Mouse (Mus musculus) MEL (cell line): ENCODE data around the gene Gm11172. TPM values are rescaled to one million over a fixed set of nuclear protein-coding genes. Genes with fewer than 3 reads are reported as not detected.
"Not testable (repeated sequence)": the region's sequence is repeated elsewhere in the genome, so short reads cannot be mapped to it uniquely, and the experiment has no call there.

ENCODE experiments used
- DNase-seq: peaks from one replicate; pipeline ENCODE4 v3.0.0; 2011; ENCODE audit warnings: low read depth, low spot score
- H3K27ac ChIP-seq: 2 replicates; pipeline ENCODE4 v1.5.1; 2012; ENCODE audit warnings: low read depth, mild to moderate bottlenecking, control low read depth, low read length, moderate library complexity; ENCODE audit not compliant: control insufficient read depth
- H3K27me3 ChIP-seq, 2 experiments: fragments of 150-350 bp in 1 of 2; sonication (generic) in 1 of 2; 2 replicates each; pipeline ENCODE4 v1.6.1; 2012; ENCODE audit warnings: low read length in 2 of 2, mild to moderate bottlenecking in 2 of 2, improper control_type of control experiment in 1 of 2, moderate library complexity in 1 of 2; ENCODE audit not compliant: insufficient read depth in 2 of 2, control insufficient read depth in 1 of 2
- H3K36me3 ChIP-seq, 2 experiments: 2 replicates each; pipeline ENCODE4 v1.6.1; 2012 to 2014; ENCODE audit warnings: low read length in 2 of 2, improper control_type of control experiment in 1 of 2, inconsistent platforms in 1 of 2, mild to moderate bottlenecking in 1 of 2; ENCODE audit not compliant: insufficient read depth in 2 of 2, control insufficient read depth in 1 of 2
- H3K4me1 ChIP-seq, 2 experiments: fragments of 150-350 bp in 1 of 2; sonication (generic) in 1 of 2; 2 replicates each; pipeline ENCODE4 v1.6.1; 2012; ENCODE audit warnings: low read length in 2 of 2, improper control_type of control experiment in 1 of 2, mild to moderate bottlenecking in 1 of 2; ENCODE audit not compliant: insufficient read depth in 2 of 2, control insufficient read depth in 1 of 2
- H3K4me3 ChIP-seq, 2 experiments: fragments of 150-350 bp in 1 of 2; sonication (generic) in 1 of 2; 2 replicates each; pipeline ENCODE4 v1.5.1; 2012; ENCODE audit warnings: low read depth in 2 of 2, low read length in 2 of 2, mild to moderate bottlenecking in 2 of 2, moderate library complexity in 2 of 2, control low read depth in 1 of 2, improper control_type of control experiment in 1 of 2; ENCODE audit not compliant: control insufficient read depth in 1 of 2, insufficient read depth in 1 of 2
- H3K79me2 ChIP-seq: 2 replicates; pipeline ENCODE4 v1.6.1; 2012; ENCODE audit warnings: mild to moderate bottlenecking, low read length, moderate library complexity; ENCODE audit not compliant: control insufficient read depth, poor library complexity, insufficient read depth
- H3K9ac ChIP-seq: 2 replicates; pipeline ENCODE4 v1.6.1; 2012; ENCODE audit warnings: low read depth, mild to moderate bottlenecking, control low read depth, low read length, moderate library complexity; ENCODE audit not compliant: control insufficient read depth, poor library complexity, severe bottlenecking
- H3K9me3 ChIP-seq: fragments of 150-350 bp; sonication (generic); replicated peaks from 2 replicates; pipeline ENCODE4 v1.6.1; 2012; ENCODE audit warnings: mild to moderate bottlenecking, low read length, improper control_type of control experiment, moderate library complexity; ENCODE audit not compliant: insufficient read depth
- E2F4 ChIP-seq: IDR thresholded peaks from 2 replicates; pipeline ENCODE4 v1.6.1; 2011; ENCODE audit warnings: low read depth, low read length, improper control_type of control experiment, borderline replicate concordance
- EP300 ChIP-seq, 2 experiments: IDR thresholded peaks; 2 replicates each; pipeline ENCODE4 v1.6.1; 2011; ENCODE audit warnings: improper control_type of control experiment in 2 of 2, low read length in 2 of 2, low read depth in 1 of 2, mild to moderate bottlenecking in 1 of 2
- ETS1 ChIP-seq: IDR thresholded peaks from 2 replicates; pipeline ENCODE4 v1.6.1; 2012; ENCODE audit warnings: low read depth, mild to moderate bottlenecking, inconsistent platforms, low read length, improper control_type of control experiment, moderate library complexity
- HCFC1 ChIP-seq: IDR thresholded peaks from 2 replicates; pipeline ENCODE4 v1.6.1; 2012; ENCODE audit warnings: low read depth, mild to moderate bottlenecking, inconsistent platforms, low read length, improper control_type of control experiment, moderate library complexity
- JUND ChIP-seq: IDR thresholded peaks from 2 replicates; pipeline ENCODE4 v1.6.1; 2011; ENCODE audit warnings: low read depth, mild to moderate bottlenecking, improper control_type of control experiment, low read length
- MXI1 ChIP-seq: IDR thresholded peaks from 2 replicates; pipeline ENCODE4 v1.6.1; 2011; ENCODE audit warnings: mild to moderate bottlenecking, low read depth, low read length, improper control_type of control experiment
- MYB ChIP-seq: IDR thresholded peaks from 2 replicates; pipeline ENCODE4 v1.6.1; 2011; ENCODE audit warnings: mild to moderate bottlenecking, low read depth, low read length, improper control_type of control experiment
- POLR2A ChIP-seq, 2 experiments: IDR thresholded peaks; 2 replicates each; pipeline ENCODE4 v1.6.1; 2011 to 2012; ENCODE audit warnings: low read length in 2 of 2, mild to moderate bottlenecking in 2 of 2, control low read depth in 1 of 2, improper control_type of control experiment in 1 of 2, low read depth in 1 of 2, moderate library complexity in 1 of 2; ENCODE audit not compliant: control insufficient read depth in 1 of 2, insufficient read depth in 1 of 2, poor library complexity in 1 of 2
- POLR2AphosphoS2 ChIP-seq: IDR thresholded peaks from 2 replicates; pipeline ENCODE4 v1.6.1; 2011; ENCODE audit warnings: low read length, improper control_type of control experiment
- RAD21 ChIP-seq: IDR thresholded peaks from 2 replicates; pipeline ENCODE4 v1.6.1; 2011; ENCODE audit warnings: mild to moderate bottlenecking, low read depth, low read length, improper control_type of control experiment
- RCOR1 ChIP-seq: IDR thresholded peaks from 2 replicates; pipeline ENCODE4 v1.6.1; 2012; ENCODE audit warnings: low read depth, mild to moderate bottlenecking, inconsistent platforms, low read length, improper control_type of control experiment
- TAL1 ChIP-seq: IDR thresholded peaks from 2 replicates; pipeline ENCODE4 v1.6.1; 2012; ENCODE audit warnings: mild to moderate bottlenecking, inconsistent platforms, low read length, moderate library complexity, mixed read lengths
- TCF12 ChIP-seq: IDR thresholded peaks from 2 replicates; pipeline ENCODE4 v1.6.1; 2014; ENCODE audit warnings: low read depth, mild to moderate bottlenecking, inconsistent platforms, low read length, improper control_type of control experiment, moderate library complexity
- USF1 ChIP-seq: IDR thresholded peaks from 2 replicates; pipeline ENCODE4 v1.6.1; 2014; ENCODE audit warnings: low read depth, mild to moderate bottlenecking, inconsistent platforms, low read length, improper control_type of control experiment, moderate library complexity
- ZMIZ1 ChIP-seq: IDR thresholded peaks from 2 replicates; pipeline ENCODE4 v1.6.1; 2012; ENCODE audit warnings: low read depth, mild to moderate bottlenecking, inconsistent platforms, low read length, improper control_type of control experiment, moderate library complexity
- polyA plus RNA-seq, 2 experiments: library from polyadenylated mRNA; stranded (reverse) in 1 of 2; unstranded in 1 of 2; fragments of >175 nt in 1 of 2; fragments of >200 nt in 1 of 2; gene quantifications; 2 replicates each; pipeline versions ENCODE4 v1.2.1 to v1.2.4; 2012; ENCODE audit warnings: low replicate concordance in 2 of 2, low read depth in 1 of 2; ENCODE audit not compliant: insufficient read length in 2 of 2, insufficient read depth in 1 of 2, missing spikeins in 1 of 2
- total RNA-seq: library from RNA; depleted of rRNA; stranded (reverse); fragments of 300-350 nt; gene quantifications from 2 replicates; pipeline ENCODE4 v1.2.3, GENCODE M21; 2012

Gene Gm11172
- total and polyA plus RNA-seq, 3 experiments, result not detected

DNA sequence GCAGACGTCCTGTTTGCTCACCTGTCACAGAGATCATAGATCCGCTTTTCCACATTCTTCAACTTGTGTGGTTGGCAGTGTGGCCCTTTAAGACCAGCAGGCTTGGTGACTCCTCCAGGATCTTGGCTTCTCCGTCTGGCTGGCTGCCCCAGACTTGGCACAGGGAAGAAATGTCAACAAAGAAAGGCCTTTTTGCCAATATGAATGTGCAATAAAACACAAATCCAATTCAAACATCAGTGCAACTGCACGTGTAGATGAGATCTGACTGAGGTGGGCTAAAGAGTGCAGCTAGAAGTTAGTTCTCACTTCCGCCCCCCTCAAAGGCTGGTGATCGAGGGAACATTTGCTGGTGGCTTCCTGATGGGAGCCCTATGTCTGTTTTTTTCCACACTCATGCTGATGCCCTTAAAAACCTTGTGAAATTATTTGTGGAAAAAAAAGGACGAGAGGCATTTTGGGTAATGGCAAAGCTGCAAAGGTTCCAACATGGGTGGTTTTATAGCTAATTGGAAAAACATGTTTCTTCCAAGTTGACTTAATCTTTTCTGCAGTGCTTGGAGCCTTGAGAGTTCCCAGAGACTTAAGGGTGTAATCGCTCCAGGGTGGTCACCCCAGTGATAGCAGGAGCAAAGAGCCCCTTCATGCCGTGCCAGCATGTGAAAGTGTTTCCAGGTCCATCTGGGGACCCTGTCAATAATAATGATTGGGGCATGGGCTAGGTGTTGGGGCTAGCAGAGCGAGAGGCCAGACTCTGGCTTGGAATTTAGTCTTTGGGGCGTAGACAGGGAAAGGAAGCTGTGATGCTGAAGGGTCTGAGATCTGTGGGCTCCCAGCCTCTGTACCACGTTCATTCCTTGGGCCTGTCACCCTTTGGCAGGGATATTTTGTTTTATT lies 37.5 kb downstream of the Gm11172 start:
- DNase-seq, result no peak
- no peaks in the 10 kb centered on the region for H3K9me3 ChIP-seq
- no peak overlapping the region for H3K9ac ChIP-seq
- H3K4me1 ChIP-seq, result no peaks in the 10 kb centered on the region
- no peak overlapping the region for H3K27ac ChIP-seq
- TF ChIP-seq EP300 (IDR thresholded peaks at IDR 0.05; ENCODE audit: low read depth in 1 of 2, low read length in 2 of 2) (no peak), E2F4 (no peak), TCF12 (no peak), ZMIZ1 (no peak), MXI1 (no peak), USF1 (no peak), TAL1 (no peak), JUND (no peak), RAD21 (no peak), POLR2A (IDR thresholded peaks at IDR 0.05; ENCODE audit: control insufficient read depth in 1 of 2, insufficient read depth in 1 of 2, low read depth in 1 of 2, low read length in 2 of 2, poor library complexity in 1 of 2) (no peak), ETS1 (no peak), POLR2AphosphoS2 (no peak)
- no peak overlapping the region for H3K4me3 ChIP-seq
- no peaks in the 10 kb centered on the region for H3K79me2 ChIP-seq
- no peaks in the 10 kb centered on the region for H3K36me3 ChIP-seq
- no peaks in the 10 kb centered on the region for H3K27me3 ChIP-seq

DNA sequence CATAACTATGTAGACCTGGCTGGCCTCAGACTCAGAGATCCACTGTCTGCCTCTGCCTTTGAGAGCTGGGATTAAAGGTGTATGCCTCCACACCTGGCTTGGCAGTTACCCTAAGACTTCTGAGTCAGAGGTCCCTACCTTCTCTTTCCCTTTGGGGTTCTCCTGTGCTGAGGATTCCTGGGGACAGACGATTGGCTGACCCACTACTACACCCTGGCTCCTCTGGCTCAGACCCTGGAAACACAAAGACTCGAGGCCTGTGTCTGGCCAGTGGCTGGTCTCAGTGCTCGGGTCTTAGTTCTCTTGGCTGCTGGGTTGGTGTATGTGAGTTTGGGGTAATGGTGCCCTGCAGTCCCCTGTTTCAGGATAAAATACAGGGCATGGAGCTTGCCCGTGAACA lies 38.2 kb downstream of the Gm11172 start:
- H3K27ac ChIP-seq, result no peak overlapping the region
- H3K27me3 ChIP-seq, result no peaks in the 10 kb centered on the region
- H3K79me2 ChIP-seq, result no peaks in the 10 kb centered on the region
- DNase-seq, result no peak
- H3K9ac ChIP-seq, result no peak overlapping the region
- no peaks in the 10 kb centered on the region for H3K9me3 ChIP-seq
- no peak overlapping the region for H3K4me3 ChIP-seq
- no peaks in the 10 kb centered on the region for H3K4me1 ChIP-seq
- TF ChIP-seq HCFC1 (no peak), USF1 (no peak), JUND (no peak), MYB (no peak), RCOR1 (no peak)
- no peaks in the 10 kb centered on the region for H3K36me3 ChIP-seq

DNA sequence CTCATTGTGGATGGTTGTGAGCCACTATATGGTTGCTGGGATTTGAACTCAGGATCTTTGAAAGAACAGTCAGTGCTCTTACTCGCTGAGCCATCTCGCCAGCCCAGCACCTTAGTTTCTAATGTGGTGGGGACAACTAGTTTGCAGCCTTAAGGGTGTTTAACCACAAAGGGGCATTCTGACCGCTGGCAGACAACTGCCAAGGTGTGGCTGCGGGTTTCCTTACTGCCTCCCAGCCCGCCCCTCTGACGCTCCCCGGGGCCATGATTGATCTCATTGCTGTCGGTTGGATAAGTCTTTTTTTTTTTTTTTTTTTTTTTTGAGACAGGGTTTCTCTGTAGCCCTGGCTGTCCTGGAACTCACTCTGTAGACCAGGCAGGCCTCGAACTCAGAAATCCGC lies 39.5 kb downstream of the Gm11172 start:
- H3K9me3 ChIP-seq, H3K36me3 ChIP-seq, H3K79me2 ChIP-seq, H3K27ac ChIP-seq, DNase-seq, H3K4me1 ChIP-seq, H3K4me3 ChIP-seq, H3K27me3 ChIP-seq, H3K9ac ChIP-seq: not testable (repeated sequence)
